Mouse (Mus musculus): ENCODE measurements around the gene Gprasp1.
"Not testable (repeated sequence)": the region's sequence is repeated elsewhere in the genome, so short reads cannot be mapped to it uniquely, and the experiment has no call there.

Gene Gprasp1

GRCm38 (mm10) chrX:135835896-135836295 is 93.4 kb downstream of the Gprasp1 start:
- in situ Hi-C loops (cut with MboI, MseI): not testable (repeated sequence)

GRCm38 (mm10) chrX:135837896-135838295 is 95.4 kb downstream of the Gprasp1 start:
- in situ Hi-C loops (cut with MboI, MseI): no loop called here

GRCm38 (mm10) chrX:135838521-135839360 is 96.2 kb downstream of the Gprasp1 start, which contains the start of gene Gprasp2:
Gene Gprasp2 (plus strand): TSS chrX:135839034.
- in situ Hi-C loops (cut with MboI, MseI): not testable (repeated sequence)

GRCm38 (mm10) chrX:135839397-135840391 is 97.2 kb downstream of the Gprasp1 start:
- in situ Hi-C loops (cut with MboI, MseI): loop anchor here (5.0 to 10.0 kb wide), 2 partner anchors 42 to 115 kb away; partner anchors contain the start of genes Bhlhb9 and Tmsb15a
